Mouse (Mus musculus): ENCODE measurements around the gene 4930519P11Rik. TPM values are rescaled to one million over a fixed set of nuclear protein-coding genes. Genes with fewer than 3 reads are reported as not detected.

4930519P11Rik gene
- polyA plus RNA-seq, 1 experiment from 2014 or later, result not detected

- H3K9ac ChIP-seq (replicated peaks; ENCODE audit: low read depth, low read length), result peak overlapping the region; percentile 58
- H3K27me3 ChIP-seq (replicated peaks; ENCODE audit: control insufficient read depth, insufficient read depth, low read length), result no peaks in the 10 kb centered on the region
- ATAC-seq, result 0 out of 2 replicates have a peak, but pooled peaks have one; percentile 4
- 5% methylated on average over 10 of the region's 10 CpGs for WGBS
- H3K4me1 ChIP-seq (replicated peaks; ENCODE audit: control insufficient read depth, insufficient read depth, low read length), result peaks cover 37% of the 10 kb centered on the region
- H3K27ac ChIP-seq (ENCODE audit: low read length), result peak overlapping the region; percentile 67
- H3K36me3 ChIP-seq (ENCODE audit: control insufficient read depth, insufficient read depth), result no peaks in the 10 kb centered on the region
- peak overlapping the region; percentile 82 for H3K4me2 ChIP-seq (ENCODE audit: low read length)
- H3K9me3 ChIP-seq (ENCODE audit: control insufficient read depth, low read length), result no peaks in the 10 kb centered on the region
- peak overlapping the region; percentile 66 for H3K4me3 ChIP-seq (replicated peaks; ENCODE audit: low read length)
Measured at GRCm38 (mm10) chr2:154568329-154569070, 44.7 kb downstream of the 4930519P11Rik start.

- Histone ChIP-seq H3K27me3 (replicated peaks; ENCODE audit: control insufficient read depth, insufficient read depth, low read length) (no peaks in the 10 kb centered on the region), H3K4me3 (replicated peaks; ENCODE audit: low read length) (peak overlapping the region; percentile 66; the same call in 1 of the 2 replicates), H3K36me3 (ENCODE audit: control insufficient read depth, insufficient read depth) (no peaks in the 10 kb centered on the region; the same call in 1 of the 2 replicates), H3K27ac (ENCODE audit: low read length) (peak overlapping the region; percentile 67; the same call in 1 of the 2 replicates), H3K9ac (replicated peaks; ENCODE audit: low read depth, low read length) (no peak overlapping the region), H3K9me3 (ENCODE audit: control insufficient read depth, low read length) (no peaks in the 10 kb centered on the region), H3K4me2 (ENCODE audit: low read length) (peak overlapping the region; percentile 82), H3K4me1 (replicated peaks; ENCODE audit: control insufficient read depth, insufficient read depth, low read length) (peaks cover 37% of the 10 kb centered on the region)
- ATAC-seq, result no peak
- WGBS, result 59% methylated on average over 2 of the region's 2 CpGs
Measured at GRCm38 (mm10) chr2:154567766-154568165, 45.5 kb downstream of the 4930519P11Rik start.

GRCm38 (mm10) chr2:154566641-154567040, 46.6 kb downstream of the 4930519P11Rik start:
- Histone ChIP-seq H3K27me3 (replicated peaks; ENCODE audit: control insufficient read depth, insufficient read depth, low read length) (no peaks in the 10 kb centered on the region), H3K27ac (ENCODE audit: low read length) (no peak overlapping the region), H3K4me2 (ENCODE audit: low read length) (no peak overlapping the region), H3K9me3 (ENCODE audit: control insufficient read depth, low read length) (no peaks in the 10 kb centered on the region), H3K4me3 (replicated peaks; ENCODE audit: low read length) (no peak overlapping the region), H3K9ac (replicated peaks; ENCODE audit: low read depth, low read length) (no peak overlapping the region), H3K36me3 (ENCODE audit: control insufficient read depth, insufficient read depth) (no peaks in the 10 kb centered on the region; the same call in 1 of the 2 replicates), H3K4me1 (replicated peaks; ENCODE audit: control insufficient read depth, insufficient read depth, low read length) (peaks cover 37% of the 10 kb centered on the region)
- WGBS, result 47% methylated on average over 8 of the region's 8 CpGs
- ATAC-seq, result no peak

- Histone ChIP-seq H3K4me3 (replicated peaks; ENCODE audit: low read length) (no peak overlapping the region), H3K4me2 (ENCODE audit: low read length) (no peak overlapping the region), H3K36me3 (ENCODE audit: control insufficient read depth, insufficient read depth) (no peaks in the 10 kb centered on the region; the same call in 1 of the 2 replicates), H3K27ac (ENCODE audit: low read length) (no peak overlapping the region), H3K9ac (replicated peaks; ENCODE audit: low read depth, low read length) (no peak overlapping the region), H3K4me1 (replicated peaks; ENCODE audit: control insufficient read depth, insufficient read depth, low read length) (peaks cover 37% of the 10 kb centered on the region), H3K27me3 (replicated peaks; ENCODE audit: control insufficient read depth, insufficient read depth, low read length) (no peaks in the 10 kb centered on the region), H3K9me3 (ENCODE audit: control insufficient read depth, low read length) (no peaks in the 10 kb centered on the region)
- WGBS, result 59% methylated on average over 3 of the region's 3 CpGs
- no peak for ATAC-seq
Measured at GRCm38 (mm10) chr2:154565562-154565961, 47.7 kb downstream of the 4930519P11Rik start.

- Histone ChIP-seq H3K27me3 (replicated peaks; ENCODE audit: control insufficient read depth, insufficient read depth, low read length) (no peaks in the 10 kb centered on the region), H3K4me1 (replicated peaks; ENCODE audit: control insufficient read depth, insufficient read depth, low read length) (peaks cover 31% of the 10 kb centered on the region), H3K9me3 (ENCODE audit: control insufficient read depth, low read length) (no peaks in the 10 kb centered on the region), H3K27ac (ENCODE audit: low read length) (no peak overlapping the region), H3K36me3 (ENCODE audit: control insufficient read depth, insufficient read depth) (no peaks in the 10 kb centered on the region; the same call in 1 of the 2 replicates), H3K9ac (replicated peaks; ENCODE audit: low read depth, low read length) (no peak overlapping the region), H3K4me3 (replicated peaks; ENCODE audit: low read length) (no peak overlapping the region), H3K4me2 (ENCODE audit: low read length) (no peak overlapping the region)
- WGBS, result 94% methylated on average over 22 of the region's 22 CpGs
- no peak for ATAC-seq
Measured at GRCm38 (mm10) chr2:154563612-154564170, 49.5 kb downstream of the 4930519P11Rik start.

Other genes starting within 250 kb of the 4930519P11Rik start
- 16.2 and 16.7 TPM in 2 replicates for gene Cdk5rap1, start 240.4 kb downstream of the 4930519P11Rik start, polyA plus RNA-seq (2015; fragmentation: Nextera tagmentation; extraction: Ambion mirVana)
- gene Snta1, start 205.3 kb downstream of the 4930519P11Rik start, polyA plus RNA-seq (2015; fragmentation: Nextera tagmentation; extraction: Ambion mirVana), result 10.0 and 10.4 TPM in 2 replicates
- 73.3 and 83.6 TPM in 2 replicates for gene Cbfa2t2, start 177.0 kb downstream of the 4930519P11Rik start, polyA plus RNA-seq (2015; fragmentation: Nextera tagmentation; extraction: Ambion mirVana)
- 1.9 and 2.9 TPM in 2 replicates for gene 1700003F12Rik, start 66.4 kb downstream of the 4930519P11Rik start, polyA plus RNA-seq (2015; fragmentation: Nextera tagmentation; extraction: Ambion mirVana)
- 0.37 and 0.86 TPM in 2 replicates for gene Actl10, start 61.7 kb downstream of the 4930519P11Rik start, polyA plus RNA-seq (2015; fragmentation: Nextera tagmentation; extraction: Ambion mirVana)
- gene Necab3, start 54.5 kb downstream of the 4930519P11Rik start, polyA plus RNA-seq (2015; fragmentation: Nextera tagmentation; extraction: Ambion mirVana), result 22.0 and 27.1 TPM in 2 replicates
- 10.8 and 12.1 TPM in 2 replicates for gene E2f1, start 43.5 kb downstream of the 4930519P11Rik start, polyA plus RNA-seq (2015; fragmentation: Nextera tagmentation; extraction: Ambion mirVana)
- gene Pxmp4, start 9.7 kb downstream of the 4930519P11Rik start, polyA plus RNA-seq (2015; fragmentation: Nextera tagmentation; extraction: Ambion mirVana), result 12.0 and 14.8 TPM in 2 replicates
- gene Zfp341, start 140 bp downstream of the 4930519P11Rik start, polyA plus RNA-seq (2015; fragmentation: Nextera tagmentation; extraction: Ambion mirVana), result 2.6 and 3.3 TPM in 2 replicates
- gene Chmp4b, start 38.3 kb upstream of the 4930519P11Rik start, polyA plus RNA-seq (2015; fragmentation: Nextera tagmentation; extraction: Ambion mirVana), result 18.5 and 19.5 TPM in 2 replicates
- not detected in 2 replicates for gene Gm14214, start 156.6 kb upstream of the 4930519P11Rik start, polyA plus RNA-seq (2015; fragmentation: Nextera tagmentation; extraction: Ambion mirVana)
- gene Raly, start 177.7 kb upstream of the 4930519P11Rik start, polyA plus RNA-seq (2015; fragmentation: Nextera tagmentation; extraction: Ambion mirVana), result 35.0 and 47.7 TPM in 2 replicates
- 0.73 and 0.94 TPM in 2 replicates for gene a, start 178.0 kb upstream of the 4930519P11Rik start, polyA plus RNA-seq (2015; fragmentation: Nextera tagmentation; extraction: Ambion mirVana)

Measured in forebrain, embryonic 16.5 days (tissue).